Mouse (Mus musculus): ENCODE data around the gene Clasp1.
"Not testable (repeated sequence)": the region's sequence is repeated elsewhere in the genome, so short reads cannot be mapped to it uniquely, and the experiment has no call there.

The Clasp1 gene

DNA sequence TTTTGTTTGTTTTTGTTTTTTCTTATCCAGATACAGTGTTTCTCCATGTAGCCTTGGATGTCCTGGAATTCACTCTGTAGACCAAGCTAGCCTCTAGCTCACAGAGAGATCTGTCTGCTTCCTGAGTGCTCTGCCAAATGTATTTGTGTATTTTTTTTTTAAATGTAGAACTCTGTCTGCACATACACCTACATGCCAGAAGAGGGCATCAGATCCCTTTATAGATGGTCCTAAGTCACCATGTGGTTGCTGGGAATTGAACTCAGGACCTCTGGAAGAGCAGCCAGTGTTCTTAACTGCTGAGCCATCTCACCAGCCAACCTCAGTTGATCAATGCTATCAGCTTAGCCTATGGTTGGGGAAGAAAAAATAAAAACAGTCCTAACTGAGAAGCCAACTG, 175.7 kb downstream of the Clasp1 start:
- in situ Hi-C loops (cut with MboI, MseI), result loop anchor here (5.0 kb wide), 1 partner anchor 193 kb away; no protein-coding TSS in a partner anchor

DNA sequence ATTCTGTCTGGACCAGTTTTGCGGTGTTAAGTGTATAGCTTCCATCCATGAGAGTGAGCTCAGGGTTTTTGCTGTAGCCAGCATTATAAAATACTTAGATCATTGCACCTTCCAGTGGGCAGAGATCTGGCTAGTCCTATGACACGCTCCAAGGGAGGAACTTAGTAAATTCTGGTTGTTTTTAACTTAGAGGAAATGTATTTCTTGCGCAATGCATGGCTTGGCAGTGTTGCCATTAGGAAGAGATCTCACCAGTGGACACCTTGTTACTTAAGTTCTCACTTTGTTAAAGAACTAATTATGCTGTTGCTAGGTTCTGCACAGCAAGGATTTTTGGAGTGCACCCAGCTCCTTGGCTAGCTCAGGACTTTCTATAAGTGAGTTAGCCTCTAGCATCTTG, 178.8 kb downstream of the Clasp1 start:
- in situ Hi-C loops (cut with MboI, MseI), result no loop called here

DNA sequence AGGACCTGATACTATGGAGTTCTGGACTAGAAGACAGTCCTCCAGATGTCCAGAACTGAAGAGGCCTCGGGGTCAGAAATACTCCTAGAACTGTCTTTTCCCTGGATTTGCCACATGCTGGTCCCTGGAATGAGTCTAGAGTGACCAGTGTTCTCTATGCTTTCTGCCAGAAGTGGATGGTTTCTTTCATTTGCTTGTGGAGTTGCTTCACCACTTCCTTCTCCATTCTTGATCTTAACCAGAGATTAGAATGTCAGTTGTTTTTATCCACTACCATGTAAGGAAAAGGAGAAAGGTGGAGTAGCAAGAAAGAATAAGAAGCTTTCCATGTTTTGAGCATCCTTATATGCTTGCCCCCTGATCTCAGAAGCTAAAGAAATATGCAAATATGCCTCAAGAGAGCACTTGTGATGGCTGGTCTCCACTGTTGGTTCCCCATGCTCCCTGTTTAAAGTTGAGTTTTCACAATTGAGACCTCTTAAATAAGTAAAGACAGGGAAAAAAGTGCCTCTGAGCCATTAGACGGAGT, 191.4 kb downstream of the Clasp1 start:
- in situ Hi-C loops (cut with MboI, MseI), result no loop called here

DNA sequence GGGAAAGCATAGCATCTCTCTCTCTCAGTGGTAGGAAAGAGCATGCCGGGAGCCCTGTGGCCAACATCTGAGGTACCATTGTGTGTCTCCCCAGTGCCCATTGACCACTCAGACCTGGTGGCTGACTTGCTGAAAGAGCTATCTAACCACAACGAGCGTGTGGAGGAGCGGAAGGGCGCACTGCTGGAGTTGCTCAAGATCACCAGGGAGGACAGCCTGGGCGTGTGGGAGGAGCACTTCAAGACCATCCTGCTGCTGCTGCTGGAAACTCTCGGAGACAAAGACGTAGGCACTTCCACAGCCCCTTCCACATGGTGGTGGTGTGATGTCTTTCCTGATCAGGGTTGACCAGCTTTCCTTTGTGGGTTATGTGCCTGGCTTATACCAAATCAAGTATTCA, 192.3 kb downstream of the Clasp1 start:
- in situ Hi-C loops (cut with MboI, MseI), result no loop called here

DNA sequence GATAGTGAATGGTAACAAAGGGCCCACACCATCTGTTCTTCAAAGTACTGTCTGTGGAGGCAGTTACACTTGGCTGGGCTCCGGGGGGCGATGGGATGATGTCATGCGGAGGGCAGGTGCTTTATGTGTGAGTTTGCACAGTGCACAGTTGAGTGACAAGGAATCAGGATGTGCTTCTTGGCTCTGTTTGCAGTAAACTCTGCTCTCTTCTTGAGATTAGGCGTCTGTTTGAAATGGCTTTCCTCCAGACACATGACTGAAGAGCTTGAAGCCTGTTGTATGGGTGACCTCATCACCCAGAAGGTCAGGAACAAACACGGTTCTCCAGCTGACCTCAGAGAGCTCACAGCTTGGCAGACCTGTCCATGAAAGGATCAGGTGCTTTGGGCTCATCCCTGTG, 200.9 kb downstream of the Clasp1 start:
- in situ Hi-C loops (cut with MboI, MseI), result no loop called here

DNA sequence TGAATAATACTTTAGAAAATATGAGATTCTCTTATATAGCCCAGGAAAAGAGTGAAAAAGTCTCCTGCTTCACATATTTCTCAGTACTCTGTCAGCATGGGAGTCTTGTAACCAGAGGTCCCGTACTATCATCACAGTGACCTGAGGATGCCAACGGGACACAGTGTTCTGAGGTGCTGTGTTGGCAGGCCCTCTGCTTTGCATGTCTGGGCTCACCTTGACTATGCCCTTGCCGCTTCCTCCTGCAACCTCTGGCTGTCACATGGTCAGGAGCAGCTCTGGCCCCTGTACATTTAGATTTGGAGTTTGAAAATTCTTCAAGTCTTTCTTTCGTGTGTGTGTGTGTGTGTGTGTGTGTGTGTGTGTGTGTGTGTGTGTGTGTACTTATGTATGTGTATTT, 204.1 kb downstream of the Clasp1 start:
- in situ Hi-C loops (cut with MboI, MseI), result no loop called here

DNA sequence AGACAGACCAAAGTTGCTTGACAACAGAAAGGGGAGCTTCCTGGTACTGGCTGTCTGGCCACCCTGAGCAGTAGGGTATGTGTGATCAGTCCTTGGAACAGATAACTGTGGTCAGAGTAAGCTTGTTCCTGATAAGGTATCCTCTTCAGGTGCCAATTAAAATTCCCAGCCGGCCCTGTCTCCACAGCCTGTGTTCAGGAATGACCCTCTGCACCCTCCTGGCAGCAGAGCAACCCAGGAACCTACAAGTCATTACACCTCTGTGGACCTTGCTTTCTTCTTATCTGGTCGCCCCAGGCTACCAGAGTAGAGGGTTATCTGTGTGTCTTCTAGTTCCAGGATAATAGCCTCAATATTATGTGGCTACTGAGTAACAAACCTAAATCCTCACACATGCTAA, 206.5 kb downstream of the Clasp1 start:
- in situ Hi-C loops (cut with MboI, MseI), result no loop called here

DNA sequence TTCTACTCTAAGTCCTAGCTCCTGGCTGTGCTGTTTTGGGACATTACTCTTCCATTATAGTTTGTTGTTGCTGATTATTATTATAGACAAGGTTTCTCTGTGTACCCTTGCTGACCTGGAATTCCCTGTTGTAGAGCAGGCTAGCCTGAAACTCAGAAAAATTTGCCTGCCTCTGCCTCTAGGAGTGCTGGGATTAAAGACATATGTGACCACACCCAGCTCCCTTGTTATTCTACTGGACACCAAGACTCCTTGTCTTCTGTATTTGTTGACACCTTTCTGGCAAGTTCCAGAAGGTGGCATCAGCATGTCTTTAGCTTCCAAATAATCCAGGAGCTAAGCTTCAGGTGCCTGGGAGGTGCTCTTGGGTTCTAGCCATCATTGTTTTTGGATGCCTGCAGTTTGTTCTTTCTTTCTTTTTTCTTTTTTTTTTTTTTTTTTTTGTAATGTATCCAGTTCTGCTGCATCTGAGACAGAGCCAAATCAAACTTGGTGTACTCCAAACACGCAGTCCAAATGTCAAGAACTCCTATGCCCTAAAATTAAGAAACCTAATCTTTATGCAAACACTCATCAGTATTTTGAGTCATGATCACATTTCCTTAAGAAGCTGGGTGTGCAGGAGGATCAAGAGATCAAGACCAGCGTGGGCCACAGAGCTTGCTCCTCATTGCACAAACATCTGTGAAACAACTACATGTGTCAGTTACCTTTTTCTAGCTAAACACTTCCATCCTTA, 208.8 kb downstream of the Clasp1 start:
- in situ Hi-C loops (cut with MboI, MseI), result no loop called here

DNA sequence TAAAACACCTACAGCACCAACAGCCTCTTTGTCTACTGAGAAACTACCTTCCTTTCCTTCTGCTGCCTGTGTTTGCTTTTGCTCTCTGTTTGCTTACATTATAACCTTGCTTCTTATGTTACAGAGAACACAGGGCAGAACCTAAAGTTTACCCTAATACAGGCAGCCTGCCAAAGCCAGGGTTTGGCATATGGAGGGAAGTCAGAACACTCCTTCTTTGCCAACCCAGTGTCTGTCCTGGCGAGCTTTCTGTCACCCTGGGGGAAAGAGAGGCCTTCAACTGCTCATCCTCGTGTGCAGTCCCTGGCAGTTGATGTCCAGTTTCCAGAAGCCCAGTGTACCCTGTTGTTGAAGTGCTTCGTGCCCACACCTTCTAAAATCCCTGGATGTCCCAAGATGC, 209.5 kb downstream of the Clasp1 start:
- in situ Hi-C loops (cut with MboI, MseI), result no loop called here

DNA sequence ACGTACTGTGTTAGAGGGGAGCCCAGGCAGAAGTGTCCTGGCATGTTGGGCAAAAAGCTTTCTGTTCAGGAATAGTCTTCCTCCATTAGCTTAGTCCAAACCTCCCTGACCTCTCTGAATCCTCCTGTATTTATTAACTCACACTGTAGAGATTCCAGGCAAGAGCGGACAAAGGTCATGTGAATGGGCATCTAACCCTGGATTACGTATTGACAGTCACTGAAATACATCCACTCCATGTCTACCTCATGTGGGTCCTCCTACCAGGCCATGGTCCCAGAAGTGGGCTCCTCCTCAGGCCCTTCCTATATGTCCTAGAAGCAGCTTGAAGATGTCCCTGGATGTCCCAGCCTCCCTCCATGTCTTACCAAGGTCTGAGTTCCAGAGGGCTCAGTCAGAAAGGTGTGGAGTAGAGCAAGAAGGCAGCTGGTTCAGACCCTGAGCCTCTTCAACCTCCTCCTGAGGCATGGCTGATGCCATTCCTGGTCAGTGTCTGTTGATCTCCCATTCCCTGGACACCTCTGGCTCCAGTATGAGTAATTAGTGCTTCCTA, 224.8 kb downstream of the Clasp1 start:
- in situ Hi-C loops (cut with MboI, MseI), result no loop called here

DNA sequence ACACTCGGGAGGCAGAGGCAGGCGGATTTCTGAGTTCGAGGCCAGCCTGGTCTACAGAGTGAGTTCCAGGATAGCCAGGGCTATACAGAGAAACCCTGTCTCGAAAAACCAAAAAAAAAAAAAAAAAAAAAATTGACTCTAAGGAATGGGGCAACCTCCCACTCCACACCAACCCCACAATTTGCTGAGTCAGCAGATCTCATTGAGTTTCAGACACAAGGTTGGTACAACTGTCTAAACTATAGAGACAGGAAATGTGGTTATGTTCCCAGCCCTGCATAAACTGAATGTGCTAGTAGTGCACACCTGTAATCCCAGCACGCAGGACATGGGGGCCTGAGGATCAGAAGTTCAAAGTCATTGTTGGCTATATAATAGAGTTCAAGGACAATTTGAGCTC, 232.2 kb downstream of the Clasp1 start:
- in situ Hi-C loops (cut with MboI, MseI), result not testable (repeated sequence)

DNA sequence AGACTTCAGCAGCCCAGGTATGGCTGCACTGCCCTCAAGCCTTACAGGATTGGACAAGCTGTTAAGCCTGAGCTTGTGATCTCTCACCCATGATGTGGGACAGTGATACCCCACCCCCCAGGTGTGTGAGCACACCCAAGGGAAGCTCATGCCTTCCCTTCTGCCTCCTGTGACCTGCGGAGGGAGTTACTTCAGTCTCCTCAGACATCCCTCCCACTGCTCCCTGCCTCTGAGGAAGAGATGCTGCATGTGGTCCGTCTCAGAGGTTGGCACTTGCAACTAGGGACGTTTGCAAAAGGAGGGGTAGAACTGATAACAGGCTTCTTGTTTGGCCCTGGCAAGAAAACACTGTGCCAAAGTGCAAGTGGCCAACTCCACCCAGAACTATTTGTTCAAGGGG, 234.0 kb downstream of the Clasp1 start:
- in situ Hi-C loops (cut with MboI, MseI), result no loop called here

DNA sequence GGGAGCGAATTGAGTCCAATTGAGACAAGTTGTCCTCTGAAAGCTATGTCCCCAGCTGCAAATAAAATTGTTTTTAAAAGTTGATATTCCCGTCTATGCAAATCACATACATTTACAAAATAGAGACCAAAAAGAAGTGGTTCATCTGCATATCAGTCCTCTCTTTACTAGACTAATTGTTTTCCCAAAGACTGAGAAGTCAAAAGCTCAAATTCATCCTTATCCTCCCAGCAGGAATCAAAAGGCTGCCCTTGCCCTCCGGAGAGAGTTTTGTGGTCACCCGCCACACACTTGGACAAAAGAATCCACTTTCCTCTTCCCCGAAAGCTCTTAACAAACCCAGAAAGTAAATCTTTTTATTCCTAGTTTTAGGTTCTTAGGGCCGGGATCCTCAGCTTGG, 236.6 kb downstream of the Clasp1 start:
- in situ Hi-C loops (cut with MboI, MseI), result no loop called here

DNA sequence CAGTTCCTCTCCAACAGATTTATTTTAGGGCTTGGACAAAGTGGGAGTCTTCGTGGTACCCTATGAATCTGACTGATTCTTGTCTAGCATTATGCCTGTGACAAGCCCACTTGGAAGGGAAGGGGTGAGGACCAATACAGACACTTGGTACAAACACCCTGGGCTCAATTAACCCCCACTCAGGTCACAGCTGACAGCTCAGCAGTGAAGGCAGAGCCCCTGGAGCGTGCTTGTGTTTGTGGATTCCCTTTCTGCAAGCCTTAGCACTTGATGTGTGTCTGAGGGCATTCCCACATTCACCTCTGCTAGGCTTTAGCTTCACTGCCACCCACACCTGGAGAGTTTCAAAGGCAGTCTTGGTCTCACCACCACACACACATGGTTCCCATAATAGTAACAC, 237.1 kb downstream of the Clasp1 start:
- in situ Hi-C loops (cut with MboI, MseI), result no loop called here

DNA sequence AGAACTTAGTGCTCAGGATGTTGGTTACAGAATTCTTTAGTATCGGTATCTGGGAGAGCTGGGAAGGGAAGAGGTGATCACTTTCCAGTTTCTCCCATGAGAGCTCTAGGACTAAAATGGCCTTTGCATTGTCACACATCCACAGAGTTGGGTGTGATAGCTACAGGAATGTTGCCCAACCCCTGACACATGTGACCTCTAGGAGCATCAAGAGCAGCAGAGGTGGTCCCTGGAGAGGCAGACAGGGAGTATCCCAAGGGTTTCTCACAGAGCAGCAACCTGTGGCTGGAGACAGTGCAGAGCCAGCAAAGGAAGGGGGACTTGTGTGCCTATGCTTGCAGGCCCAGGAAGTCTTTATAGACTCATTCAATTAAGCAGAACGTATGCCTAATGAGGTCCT, 237.6 kb downstream of the Clasp1 start:
- in situ Hi-C loops (cut with MboI, MseI), result no loop called here

DNA sequence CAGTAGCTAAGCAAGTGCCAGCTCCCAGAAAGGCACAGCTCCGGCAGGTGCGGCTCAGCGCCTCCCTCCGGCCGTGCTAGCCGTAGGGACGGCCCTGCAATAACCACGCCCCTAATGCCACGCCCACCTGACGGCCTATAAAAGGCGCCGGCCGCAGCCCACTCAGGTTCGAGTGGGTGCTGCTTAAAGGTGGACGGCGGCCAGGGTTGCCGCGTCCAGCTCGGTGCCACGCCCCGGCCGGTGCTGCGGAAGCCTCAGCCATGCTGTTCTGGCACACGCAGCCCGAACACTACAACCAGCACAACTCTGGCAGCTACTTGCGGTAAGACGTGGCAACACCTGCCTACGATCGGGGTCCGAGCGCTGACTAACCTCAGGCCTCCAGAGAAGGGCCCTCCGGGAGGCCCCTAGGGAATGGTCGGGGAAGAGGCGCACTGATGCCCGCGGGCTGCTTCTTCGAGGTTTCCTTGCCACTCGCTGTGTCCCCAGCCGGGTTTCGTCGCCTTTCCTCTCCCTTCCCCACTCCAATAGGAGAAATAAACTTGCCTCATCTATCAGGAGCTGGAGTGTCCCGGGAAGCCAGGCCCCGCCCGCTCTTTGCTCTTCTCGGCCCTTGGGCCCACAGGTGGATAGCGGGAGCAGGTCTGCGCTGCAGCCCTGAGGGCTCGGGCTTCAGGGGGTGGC, 239.1 kb downstream of the Clasp1 start, which contains the start of gene Tfcp2l1:
Gene Tfcp2l1, plus strand, starts transcription at position 165 of the 684 bp plus-strand sequence.
- in situ Hi-C loops (cut with MboI, MseI), result no loop called here

DNA sequence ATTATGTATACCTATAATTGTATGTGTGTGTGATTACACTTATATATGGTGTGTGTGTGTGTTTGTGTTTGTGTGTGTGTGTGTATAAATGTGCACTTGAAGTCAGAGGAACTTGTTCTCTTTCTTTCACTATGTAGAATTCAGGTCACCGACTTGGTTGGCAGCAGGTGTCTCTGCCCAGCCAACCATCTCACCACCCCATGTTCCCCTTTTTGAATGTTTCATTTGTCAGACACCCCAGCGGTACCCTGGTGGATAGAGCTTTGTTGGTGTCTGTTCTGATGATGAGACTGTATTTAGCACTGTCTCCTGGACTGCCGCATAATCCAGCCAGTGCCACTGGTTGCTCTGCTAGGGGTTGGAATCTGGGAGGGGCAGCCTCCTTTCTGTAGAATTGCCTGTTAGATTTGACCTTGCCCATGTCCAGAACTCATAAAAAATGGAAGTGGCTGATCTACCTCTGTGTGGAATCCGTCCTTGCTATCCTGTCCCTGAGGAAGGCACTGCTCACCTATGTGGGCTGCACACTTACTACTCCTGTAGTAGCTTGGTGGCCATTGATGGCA, 244.6 kb downstream of the Clasp1 start:
- in situ Hi-C loops (cut with MboI, MseI), result no loop called here

DNA sequence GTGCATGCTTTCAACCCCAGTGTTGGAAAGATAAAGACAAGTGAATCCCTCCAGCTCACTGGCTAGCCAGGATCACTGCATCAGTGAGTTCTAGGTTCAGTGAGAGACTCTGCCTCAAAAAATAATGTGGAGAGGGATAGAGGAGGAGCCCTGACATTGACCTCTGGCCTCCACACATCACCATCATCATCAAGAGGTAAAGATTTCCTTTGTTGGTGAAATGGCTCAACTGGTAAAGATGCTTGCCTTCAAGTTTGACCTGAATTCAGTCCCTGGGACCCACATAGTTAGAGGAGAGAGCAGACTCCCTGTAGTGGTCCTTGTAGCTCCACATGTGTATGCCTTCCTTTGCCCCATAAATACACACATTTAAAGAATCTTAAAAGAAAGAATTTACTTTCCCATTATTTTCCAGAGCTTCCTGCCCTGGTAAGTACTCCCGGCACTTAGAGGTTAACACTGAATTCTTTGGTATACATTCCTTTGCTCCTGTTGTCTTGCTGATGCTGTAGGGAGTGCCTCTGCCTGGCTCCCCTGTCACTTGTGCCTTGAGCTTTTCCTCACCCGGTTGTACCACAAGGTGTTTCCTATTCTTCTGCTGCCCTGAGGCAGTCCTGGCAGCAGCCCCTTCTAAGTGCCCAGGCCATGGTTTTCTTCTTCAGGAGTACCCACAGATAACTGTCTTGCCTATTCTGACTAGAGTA, 253.6 kb downstream of the Clasp1 start:
- in situ Hi-C loops (cut with MboI, MseI), result no loop called here

DNA sequence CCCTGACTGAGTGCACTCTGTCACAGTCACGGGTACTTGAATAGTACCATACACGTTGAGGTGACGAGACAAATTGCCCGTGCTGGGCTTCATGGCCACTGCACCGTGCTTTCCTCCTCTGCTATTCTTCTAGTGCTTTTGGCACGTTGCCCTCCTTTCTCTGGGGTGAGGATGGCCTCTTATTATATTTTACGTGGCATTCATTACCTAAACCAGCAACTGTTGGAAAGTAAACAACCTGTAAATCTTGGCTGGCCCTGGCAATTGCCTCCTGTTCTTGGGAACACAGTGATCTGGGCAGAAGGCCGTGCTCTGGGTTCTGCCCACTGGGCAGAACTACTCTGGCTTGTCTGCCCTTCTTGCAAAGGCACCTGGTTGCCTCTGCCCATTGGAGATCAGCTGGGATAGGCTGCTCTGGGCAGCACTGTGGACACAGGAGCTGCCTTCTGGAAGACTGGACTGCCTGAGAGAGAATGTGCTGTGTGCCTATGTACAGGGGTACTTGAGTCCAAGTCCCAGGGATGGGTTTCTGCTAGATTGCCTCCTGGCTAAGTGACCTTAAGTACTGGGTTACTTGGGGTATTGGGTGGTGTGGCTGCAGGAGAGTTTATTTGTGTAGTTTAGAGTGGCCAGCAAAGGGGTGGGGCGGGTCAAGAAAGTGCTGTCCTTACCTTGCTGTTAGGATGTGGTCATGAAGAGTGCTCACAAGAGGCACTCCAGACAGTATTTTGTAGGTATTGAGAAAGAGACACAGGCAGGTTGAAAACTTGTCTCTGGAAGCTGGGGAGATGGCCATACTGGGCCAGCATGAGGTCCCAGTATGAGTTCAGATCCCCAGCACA, 254.5 kb downstream of the Clasp1 start:
- in situ Hi-C loops (cut with MboI, MseI), result no loop called here

DNA sequence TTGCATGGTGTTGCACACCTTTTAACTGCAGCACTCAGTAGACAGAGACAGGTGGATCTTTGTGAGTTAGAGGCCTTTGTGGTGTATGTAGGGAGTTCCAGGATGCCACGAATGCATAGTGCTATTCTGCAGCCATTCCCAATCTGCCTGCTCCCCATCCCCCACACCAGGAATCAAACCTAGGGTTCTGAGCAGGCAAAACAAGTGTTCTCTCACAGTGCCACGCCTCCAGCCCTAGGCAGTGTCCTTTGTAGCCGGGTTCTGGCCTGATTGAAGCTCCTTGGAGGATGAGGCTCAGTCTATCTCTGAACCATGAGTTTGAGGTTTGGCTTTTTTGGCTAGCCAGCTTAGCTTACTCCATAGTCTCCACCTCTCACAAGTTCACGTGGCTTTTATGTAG, 256.8 kb downstream of the Clasp1 start:
- in situ Hi-C loops (cut with MboI, MseI), result no loop called here

DNA sequence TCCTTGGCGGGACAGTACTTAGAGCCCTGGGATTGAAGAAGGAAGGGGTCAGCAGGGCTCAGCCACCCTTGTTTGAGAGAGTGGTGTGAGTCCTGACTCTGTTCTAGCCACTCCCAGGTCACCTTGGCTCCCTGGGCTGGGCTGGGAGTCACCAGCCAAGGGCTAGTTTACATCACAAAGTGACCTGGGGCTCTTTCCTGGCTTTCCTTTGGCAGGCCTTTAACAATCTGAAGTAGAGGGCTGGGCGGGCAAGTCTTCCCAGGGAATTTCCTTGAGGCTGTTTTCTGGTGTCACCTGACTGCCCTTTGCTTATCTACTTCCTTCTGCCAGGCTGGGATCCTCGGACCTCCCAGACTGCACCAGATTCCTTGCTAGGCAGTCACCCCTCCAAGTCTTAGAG, 259.2 kb downstream of the Clasp1 start:
- in situ Hi-C loops (cut with MboI, MseI), result no loop called here

All from T-helper 2 cell (primary cell).